Mouse (Mus musculus): Measurements from ENCODE around the gene Gm2174.

GRCm38 (mm10) chrX:56416277-56416676 is 31.5 kb upstream of the Gm2174 start:
- TF ChIP-seq POLR2A (IDR thresholded peaks at IDR 0.05; ENCODE audit: borderline replicate concordance, extremely low read depth, insufficient read depth, insufficient read length, poor library complexity, severe bottlenecking) (no peak), CTCF (IDR thresholded peaks at IDR 0.05; ENCODE audit: borderline replicate concordance, extremely low read depth, insufficient read depth, insufficient read length) (no peak)

Measured in brain, embryonic 14.5 days (tissue).